Mouse (Mus musculus) liver, embryonic 14.5 days (tissue): Measurements from ENCODE around the gene Scgb1c1.

ENCODE experiments used
- CTCF ChIP-seq: IDR thresholded peaks from 2 replicates; pipeline ENCODE4 v1.5.1; 2016; ENCODE audit warnings: antibody characterized with exemption, low read depth, control low read depth
- EP300 ChIP-seq: IDR thresholded peaks from 2 replicates; pipeline ENCODE4 v1.6.1; 2016; ENCODE audit warnings: antibody characterized with exemption, low read depth

- TF ChIP-seq CTCF (no peak), EP300 (no peak)
These were observed 35.6 kb downstream of the Scgb1c1 start for GRCm38 (mm10) chr7:140880865-140881515.
